Mouse (Mus musculus) spleen, embryonic (tissue): Measurements from ENCODE around the gene Hmgcl.

Source experiments
- CTCF ChIA-PET: fragments of 350-600 bp; sonication (Branson Sonifier 250); formaldehyde crosslinking; loops from one replicate; lab custom pipeline; 2022; lab: Charles Lee

The Hmgcl gene

DNA sequence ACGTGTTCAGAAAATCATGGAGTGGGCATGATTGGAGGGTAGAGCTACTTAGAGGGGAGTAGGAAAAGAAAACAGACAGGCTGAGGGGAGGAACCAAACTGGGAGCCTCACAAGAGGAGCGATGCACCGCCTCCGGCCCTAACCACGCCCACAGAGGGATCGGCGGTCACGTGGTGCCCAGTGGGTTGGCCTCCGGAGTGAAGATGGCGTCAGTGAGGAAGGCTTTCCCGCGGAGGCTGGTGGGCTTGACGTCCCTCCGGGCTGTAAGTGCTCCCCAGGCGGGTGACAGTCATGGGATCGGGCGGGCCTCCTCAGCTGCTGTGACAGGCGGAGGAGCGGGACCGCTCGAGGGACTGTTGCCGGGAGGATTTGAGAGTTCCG lies at the start of gene Hmgcl:
Gene Hmgcl, plus strand, starts transcription at position 171 of the 381 bp plus-strand sequence.
- CTCF ChIA-PET, result interaction anchor here (1.0 to 1.6 kb wide), 2 partner anchors 10 to 15 kb away, joined by 3 to 4 read pairs; no protein-coding TSS in a partner anchor

DNA sequence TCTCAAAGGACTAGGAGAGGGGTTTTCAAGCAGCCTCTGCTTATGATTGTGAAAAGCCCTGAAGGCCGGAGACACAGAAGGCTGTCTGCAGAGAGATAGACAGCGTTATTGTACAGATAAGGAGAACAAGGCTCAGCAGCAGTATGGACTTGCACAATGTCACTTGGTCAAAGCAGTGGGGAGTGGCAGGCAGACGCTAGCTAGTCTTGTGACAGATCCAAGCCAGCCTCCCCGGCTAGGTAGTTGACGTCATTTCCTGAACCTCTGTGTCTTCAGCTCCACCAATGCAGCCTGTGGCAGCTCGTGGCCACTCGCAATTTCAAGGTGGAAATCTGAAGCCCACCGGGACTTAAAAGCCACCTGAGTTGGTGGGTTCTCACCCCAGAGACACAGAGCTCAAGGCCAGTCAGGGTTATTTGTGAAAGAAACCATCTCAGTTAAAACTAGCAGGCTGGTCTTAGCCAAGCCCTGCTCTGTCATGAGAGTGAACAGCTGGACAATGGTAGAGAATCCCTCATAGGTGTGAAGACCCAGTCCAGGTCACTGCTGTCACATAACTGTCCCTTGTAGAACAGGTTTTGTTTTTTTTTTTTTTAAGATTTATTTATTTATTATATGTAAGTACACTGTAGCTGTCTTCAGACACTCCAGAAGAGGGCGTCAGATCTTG lies 47.7 kb upstream of the Hmgcl start:
- CTCF ChIA-PET, result interaction anchor here (0.6 to 3.0 kb wide), 4 partner anchors 8 to 22 kb away, joined by 3 to 15 read pairs (median 4); partner anchors contain the start of gene Fuca1

DNA sequence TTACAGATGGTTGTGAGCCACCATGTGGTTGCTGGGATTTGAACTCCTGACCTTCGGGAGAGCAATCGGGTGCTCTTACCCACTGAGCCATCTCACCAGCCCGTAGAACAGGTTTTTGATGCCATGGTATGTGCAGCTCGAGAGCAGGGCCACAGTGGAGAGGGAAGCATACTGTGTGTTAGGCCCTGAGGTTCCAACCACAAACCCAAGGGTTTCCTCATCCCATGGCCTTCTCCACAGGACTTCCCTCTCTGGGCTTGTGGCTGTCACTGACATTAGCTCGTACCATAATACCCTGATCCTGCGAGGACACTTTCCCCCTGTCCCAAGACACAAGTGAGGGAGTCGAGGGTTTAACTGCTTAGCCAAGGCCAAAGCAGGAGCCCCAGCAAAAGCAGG lies 47.2 kb upstream of the Hmgcl start:
- CTCF ChIA-PET, result interaction anchor here (0.7 to 3.0 kb wide), 2 partner anchors 11 to 21 kb away, joined by 3 to 15 read pairs; partner anchors contain the start of gene Fuca1

DNA sequence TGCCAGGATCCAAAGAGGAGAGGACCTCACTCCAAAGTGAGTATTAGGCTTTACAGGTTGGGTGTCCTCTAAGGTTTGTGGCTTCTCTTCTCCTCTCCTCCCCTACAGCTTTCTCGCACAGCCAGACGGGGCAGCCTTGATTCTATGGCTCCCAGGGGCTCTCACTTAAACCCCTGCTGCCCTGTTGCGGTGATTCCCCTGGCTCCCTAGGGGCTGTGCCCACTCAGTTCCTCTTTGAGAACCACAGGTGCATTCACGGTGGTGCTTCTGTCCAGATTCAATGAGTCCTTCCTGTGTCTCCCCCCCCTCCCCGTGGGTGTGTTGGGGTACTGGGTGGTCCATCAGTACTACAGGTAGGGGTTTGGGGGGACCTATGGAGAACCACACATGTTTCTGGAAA lies 46.2 kb upstream of the Hmgcl start:
- CTCF ChIA-PET, result interaction anchor here (0.5 to 1.2 kb wide), 2 partner anchors 12 to 679 kb away, joined by 4 to 5 read pairs; no protein-coding TSS in a partner anchor

GRCm38 (mm10) chr4:135902606-135903242 lies 43.5 kb upstream of the Hmgcl start:
- CTCF ChIA-PET, result interaction anchor here (1.7 kb wide), 1 partner anchor 16 kb away, joined by 5 read pairs; no protein-coding TSS in a partner anchor

DNA sequence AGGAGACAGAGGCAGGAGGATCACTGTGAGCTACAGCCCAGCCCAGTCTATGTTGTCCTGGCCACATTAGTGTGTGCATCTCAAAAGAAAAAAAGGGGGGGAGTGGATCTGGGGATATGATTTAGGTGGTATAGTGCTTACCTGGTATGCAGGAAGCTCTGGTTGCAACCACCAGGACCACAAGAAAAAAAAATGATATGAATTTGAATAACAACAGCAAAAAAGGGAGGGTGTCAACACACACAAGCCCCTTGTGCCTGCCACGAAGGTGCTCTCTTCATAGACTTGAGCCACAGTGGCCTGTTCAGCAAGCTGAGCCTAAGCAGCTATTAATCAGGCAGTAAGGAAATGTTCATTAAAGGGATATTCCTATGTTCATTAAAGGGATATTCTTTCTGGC lies 41.4 kb upstream of the Hmgcl start:
- CTCF ChIA-PET, result interaction anchor here (0.6 kb wide), 2 partner anchors 12 to 1316 kb away, joined by 3 read pairs; no protein-coding TSS in a partner anchor

DNA sequence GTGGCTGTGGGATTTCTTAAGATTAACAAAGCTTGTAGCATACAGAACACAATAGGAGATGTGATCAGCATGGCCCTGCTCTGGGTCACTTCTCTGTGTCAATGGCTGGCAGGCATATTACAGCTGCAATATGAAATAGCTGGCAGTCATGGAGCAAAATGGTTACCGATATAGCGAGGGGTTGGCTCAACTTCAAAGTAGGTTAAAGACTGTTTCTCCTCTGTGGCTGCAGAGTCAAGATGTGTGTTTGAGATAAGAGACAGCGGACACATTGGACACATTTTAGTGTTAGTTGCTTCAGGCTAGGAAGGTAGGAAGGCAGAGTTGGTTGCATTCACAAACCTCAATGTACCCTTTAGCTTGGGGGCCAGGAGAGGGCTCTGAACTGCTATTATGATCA lies 39.6 kb upstream of the Hmgcl start:
- CTCF ChIA-PET, result interaction anchor here (0.7 to 1.0 kb wide), 2 partner anchors 8 to 10 kb away, joined by 3 to 5 read pairs; no protein-coding TSS in a partner anchor

DNA sequence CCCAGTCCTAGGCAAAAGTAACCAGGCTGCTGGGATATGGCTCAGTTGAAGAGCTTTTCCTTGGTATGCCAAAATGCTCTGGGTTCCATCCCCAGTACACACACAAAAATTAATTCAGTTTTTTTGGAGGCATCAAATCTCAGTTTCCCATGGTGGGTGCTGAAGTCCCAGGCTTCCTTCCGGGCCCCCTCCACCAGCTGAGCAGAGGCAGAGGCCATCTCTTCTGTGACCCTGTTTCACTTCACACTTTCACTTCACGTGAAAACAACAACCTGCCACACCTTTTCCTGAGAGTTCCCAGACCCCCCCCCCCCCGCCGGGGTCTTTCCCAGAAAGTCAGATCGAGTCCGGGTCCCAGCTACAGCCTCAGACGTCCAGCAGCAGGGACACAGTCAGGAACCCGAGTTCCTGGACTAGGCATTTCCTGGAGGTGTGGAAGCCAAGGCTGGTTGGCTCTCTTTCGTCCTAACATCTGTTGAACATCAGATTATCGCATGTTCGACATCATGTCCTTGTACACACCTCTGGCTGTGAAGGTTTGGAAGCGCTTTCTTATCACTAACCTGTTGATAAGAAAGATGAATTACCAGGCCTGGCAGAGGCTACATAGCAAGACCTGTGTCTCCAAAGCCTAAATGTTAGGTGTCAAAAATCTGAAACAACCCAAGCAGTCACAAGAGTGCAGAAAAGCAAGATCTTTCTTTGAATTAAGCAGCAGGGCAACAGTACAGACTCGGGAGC lies 36.8 kb upstream of the Hmgcl start:
- CTCF ChIA-PET, result interaction anchor here (0.5 to 1.7 kb wide), 4 partner anchors 14 to 140 kb away, joined by 3 to 7 read pairs (median 3); partner anchors contain the start of gene Cnr2

GRCm38 (mm10) chr4:135911531-135911930 lies 34.7 kb upstream of the Hmgcl start:
- CTCF ChIA-PET, result interaction anchor here (1.0 to 1.8 kb wide), 2 partner anchors 11 to 15 kb away, joined by 3 to 5 read pairs; no protein-coding TSS in a partner anchor

- CTCF ChIA-PET, result interaction anchor here (1.2 to 1.8 kb wide), 2 partner anchors 9 to 11 kb away, joined by 5 read pairs; partner anchors contain the start of gene Fuca1
These were observed 34.1 kb upstream of the Hmgcl start for GRCm38 (mm10) chr4:135912164-135912563.

- CTCF ChIA-PET, result interaction anchor here (0.7 to 1.8 kb wide), 5 partner anchors 8 to 23 kb away, joined by 5 to 8 read pairs (median 5); partner anchors contain the start of genes Cnr2 and Fuca1
These were observed 33.4 kb upstream of the Hmgcl start for GRCm38 (mm10) chr4:135912835-135913234.

GRCm38 (mm10) chr4:135913433-135913832 lies 32.8 kb upstream of the Hmgcl start:
- CTCF ChIA-PET, result interaction anchor here (0.7 to 1.7 kb wide), 4 partner anchors 8 to 24 kb away, joined by 5 to 8 read pairs (median 6); partner anchors contain the start of genes Cnr2 and Fuca1

DNA sequence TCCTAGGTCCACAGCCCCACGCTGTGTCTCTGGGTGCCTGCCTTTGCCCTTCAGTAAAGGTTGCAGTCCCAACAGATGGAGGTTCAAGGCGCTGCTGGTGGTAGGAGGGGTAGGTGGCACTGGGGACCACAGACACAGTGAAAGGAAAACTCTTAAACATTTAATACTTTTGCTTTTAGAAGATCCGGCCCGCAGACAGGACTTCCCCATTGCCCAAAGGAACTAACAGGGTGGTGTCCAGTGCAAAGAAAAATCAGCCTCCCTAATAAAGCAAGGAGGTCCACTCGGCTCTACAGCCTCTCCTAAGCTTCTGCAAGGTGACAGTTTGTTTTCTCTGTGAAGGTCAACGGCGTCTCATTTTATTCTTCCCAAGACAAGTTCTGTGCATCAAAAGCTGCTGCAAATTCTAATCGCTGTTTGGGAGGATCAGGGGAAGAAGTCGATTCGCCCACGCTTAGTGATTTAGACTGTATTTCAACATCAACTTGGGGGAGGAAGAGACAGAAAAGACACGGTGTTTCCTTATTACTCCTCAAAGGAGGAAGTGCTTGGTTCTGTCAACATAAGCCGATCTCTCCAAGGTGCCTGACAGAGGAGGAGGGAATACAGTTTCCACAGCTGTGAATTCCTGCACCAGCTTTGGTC lies 27.5 kb upstream of the Hmgcl start:
- CTCF ChIA-PET, result interaction anchor here (0.6 to 3.0 kb wide), 8 partner anchors 12 to 211 kb away, joined by 3 to 15 read pairs (median 5); partner anchors contain the start of gene Cnr2

- CTCF ChIA-PET, result interaction anchor here (0.5 to 3.0 kb wide), 10 partner anchors 21 to 211 kb away, joined by 3 to 17 read pairs (median 6); partner anchors contain the start of gene Cnr2
These were observed 27.0 kb upstream of the Hmgcl start for GRCm38 (mm10) chr4:135919280-135919639.

- CTCF ChIA-PET, result interaction anchor here (0.5 to 3.0 kb wide), 10 partner anchors 8 to 134 kb away, joined by 3 to 15 read pairs (median 4); partner anchors contain the start of gene Cnr2
These were observed 25.7 kb upstream of the Hmgcl start, which contains the start of gene Fuca1 for GRCm38 (mm10) chr4:135920304-135921241. Gene Fuca1 (plus strand): TSS chr4:135920735.

- CTCF ChIA-PET, result interaction anchor here (0.6 to 3.0 kb wide), 7 partner anchors 9 to 133 kb away, joined by 3 to 15 read pairs (median 4); partner anchors contain the start of gene Cnr2
These were observed 24.8 kb upstream of the Hmgcl start for GRCm38 (mm10) chr4:135921257-135922120.

DNA sequence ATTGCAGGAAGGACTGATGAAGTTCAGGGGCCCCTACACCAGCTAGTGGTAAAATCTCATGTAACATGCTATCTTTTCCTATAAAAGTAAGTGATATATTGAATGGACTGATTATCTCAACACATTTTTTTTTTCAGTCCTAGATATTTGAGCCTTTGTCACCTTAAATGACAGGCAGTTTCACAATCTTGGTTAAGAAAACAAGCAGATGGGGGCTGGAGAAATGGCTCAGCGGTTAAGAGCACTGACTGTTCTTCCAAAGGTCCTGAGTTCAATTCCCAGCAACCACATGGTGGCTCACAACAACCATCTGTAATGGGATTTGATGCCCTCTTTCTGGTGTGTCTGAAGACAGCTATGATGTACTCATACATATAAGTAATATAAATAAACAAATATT lies 24.1 kb upstream of the Hmgcl start:
- CTCF ChIA-PET, result interaction anchor here (1.9 kb wide), 1 partner anchor 9 kb away, joined by 5 read pairs; no protein-coding TSS in a partner anchor

DNA sequence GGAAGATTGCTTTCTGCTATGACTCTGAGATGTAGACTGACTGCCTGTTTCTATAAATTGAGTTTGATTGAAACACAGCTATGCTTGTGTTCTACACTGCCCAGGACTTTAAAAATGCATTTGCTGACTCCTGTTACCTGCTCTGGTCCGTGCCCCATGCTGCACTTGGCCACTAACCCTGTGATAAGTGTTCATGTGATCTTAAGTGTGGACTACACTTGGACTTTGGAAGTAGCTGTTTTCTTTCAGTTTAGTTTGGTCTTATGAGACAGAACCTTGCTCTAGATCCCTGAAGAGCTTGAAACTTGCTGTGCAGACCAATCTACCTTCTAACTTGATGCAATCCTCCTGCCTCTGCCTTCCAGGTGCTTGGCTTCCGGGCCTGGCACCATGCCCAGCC lies 21.8 kb upstream of the Hmgcl start:
- CTCF ChIA-PET, result interaction anchor here (0.8 kb wide), 1 partner anchor 39 kb away, joined by 12 read pairs; no protein-coding TSS in a partner anchor
